Mouse (Mus musculus) cerebellum, adult 2 months (tissue): ENCODE results near the gene Mapkbp1.

ENCODE experiments used
- CTCF ChIP-seq: fragments of 200-500 bp; IDR thresholded peaks from 2 replicates; pipeline ENCODE4 v1.5.1; 2011; ENCODE audit warnings: low read depth, mild to moderate bottlenecking, control low read depth, low read length, moderate library complexity, borderline replicate concordance; ENCODE audit not compliant: insufficient read depth
- POLR2A ChIP-seq: fragments of 200-500 bp; IDR thresholded peaks from 2 replicates; pipeline ENCODE4 v1.6.1; 2011; ENCODE audit warnings: low read length, control low read depth, borderline replicate concordance; ENCODE audit not compliant: insufficient read depth

- TF ChIP-seq CTCF (no peak), POLR2A (no peak)
Observed at GRCm38 (mm10) chr2:120064639-120065038, 92.1 kb downstream of the Mapkbp1 start.
